Mouse (Mus musculus) bone marrow macrophage, adult 2 months (primary cell): Measurements from ENCODE around the gene Eml4. TPM values are rescaled to one million over a fixed set of nuclear protein-coding genes. Genes with fewer than 3 reads are reported as not detected.

ENCODE experiments used
- H3K27ac ChIP-seq: 2 replicates; pipeline ENCODE4 v1.5.1; 2012; ENCODE audit warnings: low read depth, low read length; ENCODE audit not compliant: insufficient read depth
- H3K4me1 ChIP-seq: 2 replicates; pipeline ENCODE4 v1.6.1; 2012; ENCODE audit warnings: low read length; ENCODE audit not compliant: control insufficient read depth, insufficient read depth
- H3K4me3 ChIP-seq: 2 replicates; pipeline ENCODE4 v1.5.1; 2012; ENCODE audit warnings: mild to moderate bottlenecking, low read length, moderate library complexity; ENCODE audit not compliant: insufficient read depth
- CTCF ChIP-seq: IDR thresholded peaks from 2 replicates; pipeline ENCODE4 v1.5.1; 2012; ENCODE audit warnings: low read depth, mild to moderate bottlenecking, low read length, moderate library complexity
- POLR2A ChIP-seq: IDR thresholded peaks from 2 replicates; pipeline ENCODE4 v1.6.1; 2012; ENCODE audit warnings: mild to moderate bottlenecking, low read depth, low read length, borderline replicate concordance
- polyA plus RNA-seq: library from polyadenylated mRNA; stranded (reverse); fragments of >200 nt; gene quantifications from 2 replicates; pipeline ENCODE4 v1.2.4, GENCODE M21; 2012; ENCODE audit not compliant: missing spikeins, insufficient read depth, insufficient read length

Gene Eml4
- polyA plus RNA-seq, 1 experiment = 16.6 TPM

GRCm38 (mm10) chr17:83359934-83360333 is 9.2 kb downstream of the Eml4 start:
- Histone ChIP-seq H3K4me1 (peaks cover 39% of the 10 kb centered on the region), H3K27ac (no peak overlapping the region), H3K4me3 (no peak overlapping the region)
- no peak for TF ChIP-seq CTCF
- TF ChIP-seq POLR2A = no peak

DNA sequence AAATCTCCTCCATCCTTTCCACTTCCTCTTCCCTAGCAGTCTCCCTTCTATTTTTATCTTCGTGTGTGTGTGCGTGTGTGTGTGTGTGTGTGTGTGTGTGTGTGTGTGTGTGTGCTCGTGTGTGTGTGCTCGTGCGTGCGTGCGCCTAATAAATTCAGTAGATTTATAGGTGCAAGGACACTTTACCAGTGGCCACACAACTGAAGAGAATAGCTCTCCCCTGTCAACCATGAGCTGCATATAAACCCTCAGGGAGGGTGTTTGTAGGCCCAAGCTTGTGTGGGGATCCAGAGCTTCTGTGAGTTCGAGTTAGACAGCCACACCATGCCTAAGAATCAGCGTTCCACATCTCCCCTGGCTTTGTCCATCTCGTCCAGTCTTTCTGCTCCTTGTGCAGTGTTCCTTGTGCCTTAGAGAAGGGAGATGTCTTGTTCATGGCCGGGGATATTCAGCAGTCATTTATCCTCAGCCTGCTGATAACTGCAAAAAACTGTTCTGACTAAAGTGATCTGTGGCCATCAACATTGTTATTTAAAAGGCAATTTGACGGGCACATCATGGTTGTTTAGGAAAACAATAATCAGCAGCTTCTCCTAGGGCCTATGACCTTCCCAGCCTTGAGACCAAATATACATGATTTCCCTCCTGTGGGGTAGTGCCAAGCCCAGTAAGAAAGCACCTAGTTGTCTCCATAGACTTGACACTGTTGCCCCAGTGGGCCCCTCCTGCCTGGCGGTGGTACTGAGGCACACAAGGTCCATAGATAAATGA is 10.2 kb downstream of the Eml4 start:
- no peak for TF ChIP-seq CTCF
- TF ChIP-seq POLR2A = no peak
- Histone ChIP-seq H3K27ac (no peak overlapping the region), H3K4me1 (peaks cover 37% of the 10 kb centered on the region), H3K4me3 (no peak overlapping the region)

GRCm38 (mm10) chr17:83363081-83363480 is 12.3 kb downstream of the Eml4 start:
- peaks cover 44% of the 10 kb centered on the region for H3K4me1 ChIP-seq
- no peak overlapping the region for H3K4me3 ChIP-seq
- TF ChIP-seq CTCF (no peak), POLR2A (no peak)
- no peak overlapping the region for H3K27ac ChIP-seq

GRCm38 (mm10) chr17:83364296-83364695 is 13.6 kb downstream of the Eml4 start:
- Histone ChIP-seq H3K4me3 (no peak overlapping the region), H3K27ac (no peak overlapping the region), H3K4me1 (peaks cover 42% of the 10 kb centered on the region)
- TF ChIP-seq POLR2A = no peak
- no peak for TF ChIP-seq CTCF

- Histone ChIP-seq H3K4me3 (no peak overlapping the region), H3K27ac (no peak overlapping the region), H3K4me1 (peaks cover 35% of the 10 kb centered on the region)
- TF ChIP-seq POLR2A (no peak), CTCF (no peak)
These were observed 14.4 kb downstream of the Eml4 start for GRCm38 (mm10) chr17:83365130-83365529.

DNA sequence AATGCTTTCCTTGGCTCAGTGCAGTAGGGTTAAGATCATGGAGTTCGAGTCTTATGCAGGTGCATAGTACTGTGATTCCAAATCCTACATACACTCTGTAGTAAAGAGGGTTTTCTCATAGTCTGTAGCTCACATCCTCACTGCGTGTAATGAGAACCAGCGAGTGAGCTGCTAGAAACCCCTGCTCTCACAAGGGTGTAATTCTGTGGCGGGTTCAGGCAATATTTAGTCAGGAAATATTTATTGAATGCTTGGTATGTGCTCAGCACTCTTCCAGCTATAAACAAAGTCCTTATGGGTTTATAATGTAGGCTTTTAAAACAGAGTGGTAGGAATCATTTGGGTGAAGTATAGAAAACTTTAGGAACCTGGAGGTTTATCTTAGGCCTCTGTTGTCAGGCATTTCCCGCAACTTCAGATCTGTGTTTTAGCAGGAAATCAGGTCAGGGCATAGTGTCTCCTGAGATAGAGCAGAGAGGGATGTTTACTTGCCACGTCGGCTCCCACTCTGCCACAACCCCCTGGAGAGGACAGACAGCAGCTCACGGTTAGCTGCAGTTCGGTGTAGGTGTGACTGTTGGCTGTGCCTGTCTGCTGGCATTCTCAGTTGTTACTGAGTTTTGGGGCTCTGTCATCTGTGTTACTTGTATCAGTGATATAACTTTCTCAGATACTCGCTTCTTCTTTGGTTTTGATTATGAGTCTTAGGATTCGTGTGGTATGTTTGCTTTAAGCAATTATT is 15.1 kb downstream of the Eml4 start:
- H3K27ac ChIP-seq = no peak overlapping the region
- TF ChIP-seq CTCF (no peak), POLR2A (no peak)
- H3K4me3 ChIP-seq = no peak overlapping the region
- H3K4me1 ChIP-seq = peaks cover 31% of the 10 kb centered on the region

DNA sequence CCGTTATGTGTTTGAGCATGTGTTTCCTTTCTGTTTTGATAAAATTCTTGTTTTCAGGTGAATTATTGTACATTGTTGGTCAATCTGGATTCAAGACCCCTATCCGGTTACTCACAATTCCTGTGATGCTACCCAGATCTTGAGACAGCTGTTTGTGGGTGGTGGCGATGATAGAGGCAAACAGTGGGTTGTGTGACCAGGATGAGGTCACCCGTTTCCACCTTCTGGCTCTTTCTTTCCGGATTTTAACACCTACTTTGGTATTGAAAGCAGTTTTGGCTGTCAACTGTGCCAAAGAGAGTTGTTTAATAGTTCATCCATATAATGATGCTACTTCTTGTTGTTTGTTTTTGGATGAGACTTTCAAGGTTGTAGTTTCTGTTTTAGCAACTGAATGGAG is 16.7 kb downstream of the Eml4 start:
- TF ChIP-seq CTCF (no peak), POLR2A (no peak)
- H3K4me1 ChIP-seq = peaks cover 18% of the 10 kb centered on the region
- no peak overlapping the region for H3K4me3 ChIP-seq
- no peak overlapping the region for H3K27ac ChIP-seq

GRCm38 (mm10) chr17:83374123-83374522 is 23.4 kb downstream of the Eml4 start:
- Histone ChIP-seq H3K4me3 (no peak overlapping the region), H3K4me1 (peaks cover 13% of the 10 kb centered on the region), H3K27ac (no peak overlapping the region)
- TF ChIP-seq CTCF = no peak
- TF ChIP-seq POLR2A = no peak

DNA sequence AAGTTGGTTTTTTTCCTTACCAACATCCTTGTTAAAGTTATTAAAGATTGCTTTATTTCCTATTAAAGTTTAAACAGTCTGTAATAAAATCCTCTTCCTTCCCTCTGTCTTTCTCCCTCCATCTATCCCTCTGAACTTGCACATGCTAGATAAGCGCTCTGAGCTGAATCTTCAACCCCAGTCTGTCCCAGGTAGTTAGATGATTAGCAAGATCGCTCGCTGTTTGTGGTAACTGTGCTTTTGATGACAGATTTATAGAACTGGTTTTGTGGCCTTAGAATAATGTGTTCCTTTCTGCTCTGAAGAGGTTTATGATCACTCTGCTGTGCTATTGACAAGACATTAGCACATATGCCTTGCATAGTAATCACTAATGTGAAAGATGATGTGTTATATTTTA is 25.1 kb downstream of the Eml4 start:
- TF ChIP-seq CTCF = no peak
- no peak for TF ChIP-seq POLR2A
- Histone ChIP-seq H3K4me1 (peaks cover 22% of the 10 kb centered on the region), H3K27ac (no peak overlapping the region), H3K4me3 (no peak overlapping the region)

- no peak overlapping the region for H3K4me3 ChIP-seq
These were observed 26.1 kb downstream of the Eml4 start for GRCm38 (mm10) chr17:83376801-83377200.

More at GRCm38 (mm10) chr17:83376801-83377200, 26.1 kb downstream of the Eml4 start:
- Histone ChIP-seq H3K4me1 (peaks cover 22% of the 10 kb centered on the region), H3K27ac (no peak overlapping the region)
- TF ChIP-seq POLR2A = no peak
